Mouse (Mus musculus) midbrain, postnatal 0 days (tissue): ENCODE data around the gene Zfp872. TPM values are rescaled to one million over a fixed set of nuclear protein-coding genes. Genes with fewer than 3 reads are reported as not detected.

Experiments used
- ATAC-seq: fragments of 200-750 bp; cut with Nextera tagmentation; 2 replicates; pipeline ENCODE4 v1.8.0; 2017; ENCODE audit warnings: moderate number of reproducible peaks, mild to moderate bottlenecking, moderate TSS enrichment, moderate library complexity; ENCODE audit not compliant: low FRiP score
- DNase-seq: peaks from one replicate; pipeline ENCODE4 v3.0.0-alpha.2; 2015; ENCODE audit warnings: low spot score
- H3K27ac ChIP-seq: fragments of 300-500 bp; sonication (generic); 2 replicates; pipeline ENCODE4 v1.5.1; 2014; ENCODE audit warnings: low read depth, mild to moderate bottlenecking, low read length, mixed read lengths
- H3K27me3 ChIP-seq: fragments of 300-500 bp; sonication (generic); 2 replicates; pipeline ENCODE4 v1.6.1; 2014; ENCODE audit warnings: low read length, control low read depth, mixed read lengths; ENCODE audit not compliant: insufficient read depth
- H3K36me3 ChIP-seq: fragments of 300-500 bp; sonication (generic); 2 replicates; pipeline ENCODE4 v1.6.1; 2014; ENCODE audit warnings: low read length, control low read depth, mixed read lengths; ENCODE audit not compliant: insufficient read depth
- H3K4me1 ChIP-seq: fragments of 300-500 bp; sonication (generic); 2 replicates; pipeline ENCODE4 v1.6.1; 2014; ENCODE audit warnings: mild to moderate bottlenecking, control low read depth, antibody characterized with exemption, low read length, mixed read lengths; ENCODE audit not compliant: insufficient read depth
- H3K4me2 ChIP-seq: fragments of 300-500 bp; sonication (generic); 2 replicates; pipeline ENCODE4 v1.6.1; 2014; ENCODE audit warnings: low read depth, mild to moderate bottlenecking, low read length, mixed read lengths; ENCODE audit not compliant: poor library complexity, severe bottlenecking
- H3K4me3 ChIP-seq: fragments of 300-500 bp; sonication (generic); 2 replicates; pipeline ENCODE4 v1.5.1; 2014; ENCODE audit warnings: low read depth, mild to moderate bottlenecking, low read length, moderate library complexity
- H3K9ac ChIP-seq: fragments of 300-500 bp; sonication (generic); replicated peaks from 2 replicates; pipeline ENCODE4 v1.6.1; 2014; ENCODE audit warnings: mild to moderate bottlenecking, low read length, moderate library complexity, mixed read lengths; ENCODE audit not compliant: poor library complexity, severe bottlenecking
- H3K9me3 ChIP-seq: fragments of 300-500 bp; sonication (generic); 2 replicates; pipeline ENCODE4 v1.6.1; 2016; ENCODE audit warnings: low read length, control low read depth
- CTCF ChIP-seq: IDR thresholded peaks from 2 replicates; pipeline ENCODE4 v1.5.1; 2016; ENCODE audit warnings: antibody characterized with exemption, mild to moderate bottlenecking
- WGBS: fragments of 180-500 bp; shearing (Covaris S2); extraction: QIAGEN DNeasy Blood & Tissue Kit; methylation state at CpG from one replicate; pipeline ENCODE4 v1.1.7; 2014; 5-methylcytosine and 5-hydroxymethylcytosine counted together
- polyA plus RNA-seq: library from polyadenylated mRNA; unstranded; fragments of >200 nt; fragmentation: Nextera tagmentation; extraction: Ambion mirVana; gene quantifications from 2 replicates; pipeline ENCODE4 v1.2.1, GENCODE M21; 2015
- total RNA-seq: library from RNA; depleted of rRNA; stranded (reverse); fragments of >200 nt; gene quantifications from 2 replicates; pipeline ENCODE4 v1.2.3, GENCODE M21; 2014; rRNA removed

Gene Zfp872
- total and polyA plus RNA-seq, 2 experiments from 2014 or later: 0.22 to 0.31 TPM

GRCm38 (mm10) chr9:22240001-22240400 is 52.1 kb downstream of the Zfp872 start:
- TF ChIP-seq CTCF: no peak
- H3K4me1 ChIP-seq: no peaks in the 10 kb centered on the region
- H3K27ac ChIP-seq: no peak overlapping the region
- no peak overlapping the region for H3K4me2 ChIP-seq
- DNase-seq (no peak), ATAC-seq (no peak)
- H3K4me3 ChIP-seq: no peak overlapping the region
- H3K36me3 ChIP-seq: peaks cover 33% of the 10 kb centered on the region; the same call in 1 of the 2 replicates
- WGBS: 95% methylated on average over 4 of the region's 4 CpGs
- no peaks in the 10 kb centered on the region for H3K9me3 ChIP-seq
- no peaks in the 10 kb centered on the region for H3K27me3 ChIP-seq
- H3K9ac ChIP-seq: no peak overlapping the region

- Histone ChIP-seq H3K9me3 (peaks cover 16% of the 10 kb centered on the region), H3K4me1 (no peaks in the 10 kb centered on the region), H3K27ac (no peak overlapping the region), H3K9ac (no peak overlapping the region), H3K36me3 (peaks cover 29% of the 10 kb centered on the region), H3K4me3 (no peak overlapping the region), H3K4me2 (no peak overlapping the region), H3K27me3 (no peaks in the 10 kb centered on the region)
- ATAC-seq: no peak
- no peak for TF ChIP-seq CTCF
- DNase-seq: no peak
- 97% methylated on average over 2 of the region's 2 CpGs for WGBS
Measured at GRCm38 (mm10) chr9:22244242-22244641, 56.4 kb downstream of the Zfp872 start.

Other genes starting within 250 kb of the Zfp872 start
- 33.7 and 38.6 TPM in 2 replicates for gene Swsap1, start 232.3 kb upstream of the Zfp872 start, total RNA-seq
- gene Swsap1, start 232.3 kb upstream of the Zfp872 start, polyA plus RNA-seq: 7.1 and 8.0 TPM in 2 replicates
- 2.7 TPM in 1 of 2 replicates, not detected in the other for gene Epor, start 224.6 kb upstream of the Zfp872 start, total RNA-seq
- 1.7 and 1.9 TPM in 2 replicates for gene Epor, start 224.6 kb upstream of the Zfp872 start, polyA plus RNA-seq
- gene Rgl3, start 198.6 kb upstream of the Zfp872 start, total RNA-seq: 0.76 and 2.8 TPM in 2 replicates
- 0.85 and 1.1 TPM in 2 replicates for gene Rgl3, start 198.6 kb upstream of the Zfp872 start, polyA plus RNA-seq
- gene Ccdc151, start 185.5 kb upstream of the Zfp872 start, total RNA-seq: 4.3 and 5.8 TPM in 2 replicates
- gene Ccdc151, start 185.5 kb upstream of the Zfp872 start, polyA plus RNA-seq: 5.0 and 5.1 TPM in 2 replicates
- gene Prkcsh, start 185.3 kb upstream of the Zfp872 start, total RNA-seq: 71.9 and 85.8 TPM in 2 replicates
- gene Prkcsh, start 185.3 kb upstream of the Zfp872 start, polyA plus RNA-seq: 62.8 and 64.9 TPM in 2 replicates
- 215 and 239 TPM in 2 replicates for gene Elavl3, start 136.1 kb upstream of the Zfp872 start, total RNA-seq
- 75.2 and 78.7 TPM in 2 replicates for gene Elavl3, start 136.1 kb upstream of the Zfp872 start, polyA plus RNA-seq
- 4.1 TPM in 1 of 2 replicates, not detected in the other for gene Gm49318, start 116.8 kb upstream of the Zfp872 start, total RNA-seq
- gene Gm49318, start 116.8 kb upstream of the Zfp872 start, polyA plus RNA-seq: 0.25 and 0.36 TPM in 2 replicates
- gene Zfp653, start 116.7 kb upstream of the Zfp872 start, total RNA-seq: 30.0 and 33.1 TPM in 2 replicates
- gene Zfp653, start 116.7 kb upstream of the Zfp872 start, polyA plus RNA-seq: 14.2 and 15.1 TPM in 2 replicates
- 49.6 and 56.3 TPM in 2 replicates for gene Ecsit, start 102.7 kb upstream of the Zfp872 start, total RNA-seq
- gene Ecsit, start 102.7 kb upstream of the Zfp872 start, polyA plus RNA-seq: 55.0 and 57.2 TPM in 2 replicates
- gene Cnn1, start 88.9 kb upstream of the Zfp872 start, total RNA-seq: 1.2 and 1.3 TPM in 2 replicates
- gene Cnn1, start 88.9 kb upstream of the Zfp872 start, polyA plus RNA-seq: 0.77 and 0.92 TPM in 2 replicates
- 129 and 132 TPM in 2 replicates for gene Elof1, start 70.9 kb upstream of the Zfp872 start, total RNA-seq
- gene Elof1, start 70.9 kb upstream of the Zfp872 start, polyA plus RNA-seq: 161 and 178 TPM in 2 replicates
- gene Acp5, start 52.4 kb upstream of the Zfp872 start, total RNA-seq: 1.0 and 2.9 TPM in 2 replicates
- gene Acp5, start 52.4 kb upstream of the Zfp872 start, polyA plus RNA-seq: 0.47 and 0.79 TPM in 2 replicates
- gene Pigyl, start 31.2 kb upstream of the Zfp872 start, total RNA-seq: 27.0 and 40.8 TPM in 2 replicates
- 120 and 122 TPM in 2 replicates for gene Pigyl, start 31.2 kb upstream of the Zfp872 start, polyA plus RNA-seq
- gene Zfp809, start 37.6 kb downstream of the Zfp872 start, total RNA-seq: 8.2 and 10.2 TPM in 2 replicates
- gene Zfp809, start 37.6 kb downstream of the Zfp872 start, polyA plus RNA-seq: 5.8 and 6.3 TPM in 2 replicates
- 4.7 and 5.1 TPM in 2 replicates for gene Zfp599, start 71.8 kb downstream of the Zfp872 start, total RNA-seq
- 7.2 and 7.8 TPM in 2 replicates for gene Zfp599, start 71.8 kb downstream of the Zfp872 start, polyA plus RNA-seq
- gene Zfp810, start 119.6 kb downstream of the Zfp872 start, total RNA-seq: 31.1 and 37.8 TPM in 2 replicates
- 24.9 and 27.5 TPM in 2 replicates for gene Zfp810, start 119.6 kb downstream of the Zfp872 start, polyA plus RNA-seq
- gene Anln, start 201.1 kb downstream of the Zfp872 start, total RNA-seq: 3.6 and 6.0 TPM in 2 replicates
- 1.3 and 1.7 TPM in 2 replicates for gene Anln, start 201.1 kb downstream of the Zfp872 start, polyA plus RNA-seq
- 18.7 and 21.5 TPM in 2 replicates for gene 9530077C05Rik, start 223.4 kb downstream of the Zfp872 start, total RNA-seq
- gene 9530077C05Rik, start 223.4 kb downstream of the Zfp872 start, polyA plus RNA-seq: 19.3 and 20.2 TPM in 2 replicates